ENCODE assay signal across 14 mouse cellular contexts in genomic region chr1:56226314-56227008, GRCm38 (mm10).
"Had no signal": no experiment of that assay in that cellular context is flagged by ENCODE, and none has a peak within 500 bp of the region (broad histone marks: within the 10 kb centered on the region; RNA-seq: fewer than 3 reads in every experiment).

No protein-coding gene starts in this region.

- H3K4me3 ChIP-seq: layer of hippocampus, adult 2 months; left cerebral cortex, adult 2 months; liver, embryonic 13.5 days had no signal

- H3K27ac ChIP-seq: kidney, postnatal 0 days; layer of hippocampus, adult 2 months; left cerebral cortex, adult 2 months; liver, embryonic 13.5 days had no signal

- H3K9ac ChIP-seq: liver, embryonic 13.5 days had no signal

- H3K36me3 ChIP-seq: liver, embryonic 13.5 days had no signal

- H3K4me2 ChIP-seq: liver, embryonic 13.5 days had no signal

- H3K27me3 ChIP-seq: liver, embryonic 13.5 days had no signal

- DNase-seq: kidney, adult 2 months; kidney, postnatal 25 days; layer of hippocampus, adult 9-11 months; liver, embryonic 13.5 days; lung, adult 2 months; lung, postnatal 14 days; lung, postnatal 4 days; midbrain, embryonic 14.5 days; thymus, adult 2 months; thymus, postnatal 14 days; thymus, postnatal 4 days had no signal

- H3K4me1 ChIP-seq: liver, embryonic 13.5 days had no signal

- H3K9me3 ChIP-seq: liver, embryonic 13.5 days had no signal
